Mouse (Mus musculus) E14TG2a.4 (cell line): ENCODE measurements around the gene Tsen34.

ENCODE experiments used
- CTCF ChIP-seq: conservative IDR thresholded peaks from 2 replicates; pipeline ENCODE4 v1.5.1; 2014; ENCODE audit warnings: low read length
- NANOG ChIP-seq: IDR thresholded peaks from 2 replicates; pipeline ENCODE4 v1.6.1; 2014; ENCODE audit warnings: borderline replicate concordance, low read length, mixed read lengths
- POU5F1 ChIP-seq: IDR thresholded peaks from 2 replicates; pipeline ENCODE4 v1.6.1; 2014; ENCODE audit warnings: low read length, borderline replicate concordance

- no peak for TF ChIP-seq CTCF
- TF ChIP-seq POU5F1: no peak
- no peak for TF ChIP-seq NANOG
Measured at GRCm38 (mm10) chr7:3706343-3706934, 13.8 kb downstream of the Tsen34 start.
